Mouse (Mus musculus) Patski (cell line): Measurements from ENCODE around the gene Rapsn. TPM values are rescaled to one million over a fixed set of nuclear protein-coding genes. Genes with fewer than 3 reads are reported as not detected.

Experiments
- ATAC-seq: fragments of 100-300 bp; one replicate; pipeline ENCODE4 v1.8.0; 2021
- CTCF ChIA-PET: fragments of 350-600 bp; sonication (Branson Sonifier 250); formaldehyde crosslinking; loops from one replicate; lab custom pipeline; 2022; ENCODE audit warnings: inconsistent platforms; lab: Charles Lee
- POLR2A ChIA-PET: fragments of 350-600 bp; sonication (Branson Sonifier 250); formaldehyde crosslinking; loops from one replicate; lab custom pipeline; 2022; ENCODE audit warnings: antibody characterized with exemption, inconsistent platforms; lab: Charles Lee
- DNase-seq: peaks from one replicate; pipeline ENCODE4 v3.0.0-alpha.2; 2011; ENCODE audit warnings: low read depth, low spot score
- H3K27me3 ChIP-seq: fragments of 371-371 bp; one replicate; pipeline ENCODE4 v1.5.1; 2021
- CTCF ChIP-seq: fragments of 100-300 bp; IDR thresholded peaks from one replicate; pipeline ENCODE4 v1.5.1; 2021
- in situ Hi-C: fragments of 300-500 bp; cut with MboI; formaldehyde crosslinking; loops from 3 replicates; pipeline ENCODE4 v1.11.1; 2018; ENCODE audit warnings: low pct_unique_long_range_greater_than_20kb, mixed read lengths
- polyA plus RNA-seq: library from polyadenylated mRNA; unstranded; gene quantifications from one replicate; pipeline ENCODE4 v1.2.3, GENCODE M21; 2021

The Rapsn gene
- polyA plus RNA-seq, 1 experiment from 2014 or later: 1.2 TPM

- TF ChIP-seq CTCF: no peak
- ATAC-seq (no peak), DNase-seq (no peak)
- H3K27me3 ChIP-seq: no peaks in the 10 kb centered on the region
- ChIA-PET POLR2A (interaction anchor here (0.9 to 1.4 kb wide), 2 partner anchors 10 to 159 kb away, joined by 3 read pairs; partner anchors contain the start of gene Psmc3), CTCF (interaction anchor here (1.0 kb wide), 1 partner anchor 20 kb away, joined by 3 read pairs; no protein-coding TSS in a partner anchor)
- in situ Hi-C loops: loop anchor here (5.0 kb wide), 1 partner anchor 202 kb away; no protein-coding TSS in a partner anchor
These were observed 28.8 kb downstream of the Rapsn start for GRCm38 (mm10) chr2:91064211-91064610.

DNA sequence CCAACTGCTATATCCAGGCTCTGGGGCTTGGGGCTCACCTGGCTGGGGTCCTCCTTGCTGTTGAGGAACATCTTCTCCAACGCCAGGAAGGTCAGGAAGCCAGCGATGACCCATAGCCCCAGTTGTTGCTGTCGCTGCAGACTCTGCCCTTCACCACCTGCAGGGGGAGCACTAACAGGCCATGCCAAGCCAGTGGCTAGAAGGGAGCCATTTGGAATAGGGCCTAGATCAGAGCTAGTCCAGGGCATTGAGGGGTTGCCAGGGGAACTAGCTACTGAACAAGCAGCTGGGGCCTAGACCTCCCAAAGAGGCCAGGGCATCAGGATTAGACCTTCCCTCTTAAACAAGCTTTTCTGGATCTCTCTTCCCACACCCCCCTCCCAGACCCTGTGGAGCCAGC lies 30.1 kb downstream of the Rapsn start:
- ChIA-PET CTCF (interaction anchor here (0.8 to 1.8 kb wide), 5 partner anchors 8 to 199 kb away, joined by 3 to 5 read pairs (median 4); partner anchors contain the start of gene Mybpc3), POLR2A (interaction anchor here (0.6 kb wide), 1 partner anchor 38 kb away, joined by 7 read pairs; no protein-coding TSS in a partner anchor)
- DNase-seq (no peak), ATAC-seq (no peak)
- no peak for TF ChIP-seq CTCF
- in situ Hi-C loops: no loop called here
- no peaks in the 10 kb centered on the region for H3K27me3 ChIP-seq

DNA sequence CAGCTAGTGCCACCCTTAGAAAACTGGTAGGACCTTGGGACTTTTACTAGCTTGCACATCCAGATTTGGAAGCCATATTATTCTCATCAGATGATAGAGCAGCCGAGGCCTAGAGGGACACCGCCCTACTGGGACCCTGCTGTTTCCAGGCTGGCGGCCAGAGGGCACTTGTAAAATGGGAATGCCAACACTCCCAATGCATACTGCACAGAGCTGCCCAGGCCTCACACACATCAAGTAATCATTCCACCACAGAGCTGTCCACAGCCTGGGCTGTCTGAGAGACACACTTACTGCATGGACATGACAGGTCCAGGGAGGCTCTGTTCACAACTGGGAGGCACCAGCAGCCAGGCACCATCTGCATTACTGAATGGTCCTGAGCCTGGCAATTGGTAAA lies 31.0 kb downstream of the Rapsn start:
- H3K27me3 ChIP-seq: no peaks in the 10 kb centered on the region
- in situ Hi-C loops: no loop called here
- ChIA-PET CTCF (interaction anchor here (1.0 to 1.8 kb wide), 4 partner anchors 9 to 200 kb away, joined by 3 to 5 read pairs (median 4); no protein-coding TSS in a partner anchor), POLR2A (no interaction called here)
- no peak for TF ChIP-seq CTCF
- no peak for ATAC-seq
- DNase-seq: no peak

DNA sequence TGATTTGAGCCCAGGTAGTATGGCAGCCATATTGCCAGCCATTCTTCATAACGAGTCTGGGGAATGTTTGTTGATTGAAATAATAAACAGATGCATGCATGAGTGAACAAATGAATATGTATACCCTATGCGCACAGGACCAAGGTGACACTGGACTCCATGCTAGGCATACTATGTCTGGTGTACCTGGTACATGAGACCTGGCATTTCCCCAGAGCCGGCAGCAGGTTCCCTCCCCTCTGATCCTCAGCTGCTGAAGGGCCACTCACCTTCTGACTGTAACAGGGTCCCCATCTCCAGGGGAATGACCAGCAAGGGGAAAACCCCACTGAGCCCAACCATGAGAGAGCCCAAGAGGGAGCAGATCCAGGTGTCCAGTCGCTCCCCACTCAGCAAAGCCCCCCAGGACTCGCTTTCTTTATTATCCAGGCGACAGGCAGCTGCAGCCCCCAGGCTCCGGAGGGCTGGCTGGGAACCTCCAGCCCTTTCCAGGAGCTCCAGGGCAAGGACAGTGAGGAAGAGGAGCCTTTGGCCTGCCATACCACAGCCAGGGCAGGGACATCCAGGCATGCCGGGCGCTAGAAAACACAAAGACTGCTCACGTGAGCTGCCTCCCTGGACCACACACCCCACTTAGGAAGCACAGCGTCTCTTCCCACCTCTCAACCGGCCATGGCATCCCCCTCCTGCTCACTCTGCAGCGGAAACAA lies 32.9 kb downstream of the Rapsn start:
- in situ Hi-C loops: no loop called here
- TF ChIP-seq CTCF: no peak
- ChIA-PET POLR2A (interaction anchor here (0.6 to 2.0 kb wide), 4 partner anchors 8 to 202 kb away, joined by 3 to 11 read pairs (median 3); no protein-coding TSS in a partner anchor), CTCF (interaction anchor here (1.6 to 2.9 kb wide), 2 partner anchors 27 to 202 kb away, joined by 3 to 10 read pairs; no protein-coding TSS in a partner anchor)
- ATAC-seq (no peak), DNase-seq (no peak)
- no peaks in the 10 kb centered on the region for H3K27me3 ChIP-seq

- POLR2A ChIA-PET: interaction anchor here (0.9 to 2.0 kb wide), 3 partner anchors 9 to 203 kb away, joined by 3 to 11 read pairs (median 3); no protein-coding TSS in a partner anchor
- TF ChIP-seq CTCF: no peak
- DNase-seq (no peak), ATAC-seq (peak; percentile 28)
- in situ Hi-C loops: no loop called here
- CTCF ChIA-PET: interaction anchor here (1.6 to 2.9 kb wide), 2 partner anchors 27 to 202 kb away, joined by 3 to 10 read pairs; no protein-coding TSS in a partner anchor
- no peaks in the 10 kb centered on the region for H3K27me3 ChIP-seq
These were observed 33.4 kb downstream of the Rapsn start for GRCm38 (mm10) chr2:91068872-91069165.

DNA sequence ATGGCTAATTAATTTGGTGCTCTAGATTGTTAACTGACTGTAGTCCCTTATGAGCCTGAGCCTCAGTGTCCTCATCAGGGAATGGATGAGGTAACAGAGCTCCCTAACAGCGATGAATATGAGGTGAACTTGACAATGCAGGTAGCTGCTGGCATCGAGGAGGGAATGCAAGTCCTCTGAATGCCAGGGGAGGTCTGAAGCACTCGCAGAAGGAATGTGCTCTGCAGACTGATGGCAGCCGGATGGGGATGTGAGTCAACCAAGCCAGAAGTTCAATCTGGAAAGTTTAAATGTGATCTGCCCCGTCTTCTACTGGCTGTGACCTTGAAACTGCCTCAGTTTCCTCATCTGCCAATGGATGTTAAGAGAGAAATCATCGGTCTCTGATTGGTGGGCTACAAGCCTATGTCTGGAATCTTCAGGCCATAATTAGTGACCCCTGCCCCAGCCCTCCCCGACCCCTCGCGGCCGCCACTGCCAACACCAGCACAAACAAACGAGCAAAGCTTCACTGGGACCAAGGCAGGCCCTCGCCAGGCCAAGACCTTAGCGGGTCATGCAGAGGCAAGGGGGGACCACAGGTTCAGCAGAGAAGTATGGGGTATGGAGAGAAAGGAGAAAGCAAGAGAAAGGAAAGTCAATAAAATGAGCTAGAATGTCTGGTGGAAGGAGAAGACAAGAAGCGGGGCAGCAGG lies 34.0 kb downstream of the Rapsn start:
- in situ Hi-C loops: no loop called here
- no peak for ATAC-seq
- TF ChIP-seq CTCF: no peak
- POLR2A ChIA-PET: interaction anchor here (0.9 to 2.0 kb wide), 5 partner anchors 8 to 203 kb away, joined by 3 to 11 read pairs (median 4); no protein-coding TSS in a partner anchor
- CTCF ChIA-PET: interaction anchor here (1.1 to 2.9 kb wide), 6 partner anchors 19 to 203 kb away, joined by 3 to 10 read pairs (median 4); no protein-coding TSS in a partner anchor
- no peak for DNase-seq
- no peaks in the 10 kb centered on the region for H3K27me3 ChIP-seq

DNA sequence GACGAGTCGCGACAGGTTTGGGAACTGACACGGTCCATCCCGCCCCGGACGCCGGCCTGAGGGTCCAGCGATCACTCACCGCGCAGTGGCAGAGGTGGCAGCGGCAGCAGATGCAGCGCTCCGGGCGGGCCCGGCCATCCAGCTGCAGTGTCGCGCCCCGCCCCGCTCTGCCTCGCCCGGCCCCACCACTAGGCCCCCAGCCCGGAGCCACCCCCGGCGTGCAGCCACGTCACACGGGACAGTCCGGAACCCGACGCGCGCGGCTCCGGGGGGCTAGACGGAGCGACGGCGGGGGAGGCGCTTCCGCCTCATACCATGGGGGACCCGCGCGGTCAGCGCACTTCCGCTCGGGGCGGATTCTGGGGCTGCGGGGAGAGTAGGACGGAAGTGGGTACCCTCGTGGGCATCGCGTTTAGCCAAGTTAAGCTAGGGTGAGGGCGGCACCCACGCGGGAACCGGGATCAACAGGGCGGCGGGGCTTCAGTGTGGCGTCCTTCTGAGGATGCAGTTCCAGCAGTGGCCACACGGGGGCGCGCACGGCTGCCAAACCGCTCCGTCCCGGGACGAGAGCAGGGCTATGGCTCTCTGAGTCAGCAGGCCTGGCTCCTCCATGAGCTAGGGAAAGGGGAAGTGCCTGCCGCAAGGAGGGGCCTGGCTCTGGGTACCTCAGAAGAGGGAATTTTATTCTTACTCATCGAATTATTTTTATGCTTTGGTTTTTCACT lies 34.8 kb downstream of the Rapsn start, which contains the start of gene Slc39a13:
TSS of gene Slc39a13 (minus strand) at position 342 of the 725 bp plus-strand sequence.
- ChIA-PET POLR2A (interaction anchor here (1.6 to 2.0 kb wide), 3 partner anchors 8 to 38 kb away, joined by 4 to 11 read pairs (median 5); no protein-coding TSS in a partner anchor), CTCF (interaction anchor here (1.1 to 2.9 kb wide), 12 partner anchors 15 to 204 kb away, joined by 3 to 10 read pairs (median 6); no protein-coding TSS in a partner anchor)
- ATAC-seq: peak; percentile 75
- no peaks in the 10 kb centered on the region for H3K27me3 ChIP-seq
- TF ChIP-seq CTCF: no peak
- in situ Hi-C loops: loop anchor here (5.0 kb wide), 1 partner anchor 37 kb away; no protein-coding TSS in a partner anchor
- no peak for DNase-seq

GRCm38 (mm10) chr2:91071059-91071458 lies 35.6 kb downstream of the Rapsn start:
- no peaks in the 10 kb centered on the region for H3K27me3 ChIP-seq
- DNase-seq: no peak
- CTCF ChIA-PET: interaction anchor here (1.2 to 2.9 kb wide), 10 partner anchors 14 to 204 kb away, joined by 3 to 10 read pairs (median 7); no protein-coding TSS in a partner anchor
- no peak for ATAC-seq
- in situ Hi-C loops: loop anchor here (5.0 kb wide), 1 partner anchor 36 kb away; no protein-coding TSS in a partner anchor
- POLR2A ChIA-PET: interaction anchor here (1.6 to 2.0 kb wide), 2 partner anchors 9 to 37 kb away, joined by 4 to 5 read pairs; no protein-coding TSS in a partner anchor
- TF ChIP-seq CTCF: no peak

DNA sequence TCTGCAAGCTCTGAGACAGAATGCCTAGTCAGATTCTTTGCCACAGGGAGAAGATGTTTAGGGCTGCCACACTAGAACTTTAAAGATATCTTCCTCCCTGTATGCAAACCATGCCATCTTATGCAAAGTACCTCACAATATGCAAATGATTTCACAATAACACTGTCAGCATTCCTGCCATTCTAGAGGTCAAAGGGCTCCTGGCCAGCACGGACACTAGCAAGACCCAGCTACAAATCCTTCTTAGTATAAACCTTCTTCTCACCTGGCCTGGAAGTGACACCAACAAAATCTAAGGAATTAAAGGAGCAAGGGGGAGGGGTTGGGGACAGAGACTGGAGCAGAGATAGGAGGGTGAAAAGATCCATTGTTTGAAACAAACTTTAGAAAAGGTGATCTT lies 36.7 kb downstream of the Rapsn start:
- in situ Hi-C loops: loop anchor here (5.0 kb wide), 1 partner anchor 35 kb away; no protein-coding TSS in a partner anchor
- TF ChIP-seq CTCF: no peak
- ChIA-PET CTCF (no interaction called here), POLR2A (no interaction called here)
- no peaks in the 10 kb centered on the region for H3K27me3 ChIP-seq
- DNase-seq (no peak), ATAC-seq (no peak)
